Mouse (Mus musculus): ENCODE data around the gene Slit3. TPM values are rescaled to one million over a fixed set of nuclear protein-coding genes. Genes with fewer than 3 reads are reported as not detected.

The Slit3 gene
- polyA plus RNA-seq (2012; rRNA removed) = 6.6 and 7.8 TPM in 2 replicates

DNA sequence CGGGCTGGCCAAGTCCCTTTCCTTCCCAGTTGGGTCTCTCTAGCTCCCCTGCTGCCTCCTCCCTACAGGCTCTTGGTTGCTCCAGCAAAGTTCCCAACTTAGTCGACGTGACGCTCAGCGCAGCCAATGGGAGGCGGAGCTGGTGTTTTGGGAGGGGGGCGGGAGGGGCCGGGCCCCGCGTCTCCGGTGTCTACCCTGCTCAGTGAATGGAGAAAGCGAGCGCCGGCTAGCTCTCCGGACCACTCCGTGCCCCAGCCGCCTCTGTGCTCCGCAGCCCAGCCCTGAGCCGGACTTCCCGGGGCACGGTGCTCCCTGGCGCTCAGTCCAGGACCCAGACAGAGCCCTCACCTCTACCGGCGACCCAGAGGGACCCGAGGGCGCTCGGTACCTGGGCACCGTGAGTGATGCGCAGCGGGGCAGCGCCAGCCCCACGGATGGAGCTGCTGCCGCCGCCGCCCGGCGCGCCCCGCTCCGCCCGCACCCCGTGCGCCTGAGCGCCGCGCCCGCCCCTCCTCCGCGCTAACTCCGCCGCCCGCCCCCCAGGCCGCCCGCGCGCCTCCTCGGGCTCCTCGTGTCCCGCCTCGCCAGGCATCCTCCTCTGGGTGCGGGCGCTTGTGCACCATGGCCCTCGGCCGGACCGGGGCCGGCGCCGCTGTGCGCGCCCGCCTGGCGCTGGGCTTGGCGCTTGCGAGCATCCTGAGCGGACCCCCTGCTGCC, at the start of gene Slit3:
Gene Slit3, plus strand, starts transcription at position 331 of the 717 bp plus-strand sequence.
- Histone ChIP-seq H3K27me3 (ENCODE audit: control insufficient read depth, insufficient read depth, low read length) (peaks cover 10% of the 10 kb centered on the region; the same call in 1 of the 2 replicates), H3K4me1 (ENCODE audit: control insufficient read depth, insufficient read depth, insufficient read length, low read length) (no peaks in the 10 kb centered on the region), H3K4me3 (ENCODE audit: low read depth, low read length) (peak within 1 kb of the TSS; percentile 61), H3K36me3 (ENCODE audit: control insufficient read depth, insufficient read depth, low read length) (no peaks in the 10 kb centered on the region), H3K27ac (ENCODE audit: insufficient read depth, low read depth, low read length) (no peak within 1 kb of the TSS; the same call in 1 of the 2 replicates)
- no peak for TF ChIP-seq POLR2A (IDR thresholded peaks at IDR 0.05; ENCODE audit: low read depth, low read length)
- no peak for TF ChIP-seq CTCF (IDR thresholded peaks at IDR 0.05; ENCODE audit: extremely low read depth, insufficient read length, insufficient replicate concordance, low read depth, low read length)
- WGBS = 3% methylated on average over 70 of the region's 75 CpGs

DNA sequence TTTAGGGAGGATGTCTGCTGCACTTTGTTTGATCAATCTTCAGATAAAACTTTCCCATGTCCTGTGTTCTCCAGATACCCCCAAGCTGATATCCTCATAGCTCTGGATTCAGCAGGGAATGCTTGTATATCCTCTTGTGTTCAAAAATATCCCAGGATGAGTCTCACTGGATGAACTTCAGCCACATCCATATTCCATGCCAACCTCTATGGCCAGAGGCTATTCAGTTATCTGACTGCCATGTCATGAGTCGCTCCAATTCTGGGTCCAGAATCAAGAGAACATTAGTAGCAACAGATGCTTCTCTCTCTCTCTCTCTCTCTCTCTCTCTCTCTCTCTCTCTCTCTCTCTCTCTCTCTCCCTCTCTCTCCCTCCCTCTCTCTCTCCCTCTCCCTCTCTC, 49.6 kb upstream of the Slit3 start:
- Histone ChIP-seq H3K4me1 (ENCODE audit: control insufficient read depth, insufficient read depth, insufficient read length, low read length) (no peaks in the 10 kb centered on the region), H3K27me3 (ENCODE audit: control insufficient read depth, insufficient read depth, low read length) (no peaks in the 10 kb centered on the region), H3K4me3 (ENCODE audit: low read depth, low read length) (no peak overlapping the region), H3K36me3 (ENCODE audit: control insufficient read depth, insufficient read depth, low read length) (no peaks in the 10 kb centered on the region), H3K27ac (ENCODE audit: insufficient read depth, low read depth, low read length) (no peak overlapping the region)
- WGBS = 87% methylated on average over 1 of the region's 1 CpGs
- TF ChIP-seq POLR2A (IDR thresholded peaks at IDR 0.05; ENCODE audit: low read depth, low read length) (no peak), CTCF (IDR thresholded peaks at IDR 0.05; ENCODE audit: extremely low read depth, insufficient read length, insufficient replicate concordance, low read depth, low read length) (no peak)

DNA sequence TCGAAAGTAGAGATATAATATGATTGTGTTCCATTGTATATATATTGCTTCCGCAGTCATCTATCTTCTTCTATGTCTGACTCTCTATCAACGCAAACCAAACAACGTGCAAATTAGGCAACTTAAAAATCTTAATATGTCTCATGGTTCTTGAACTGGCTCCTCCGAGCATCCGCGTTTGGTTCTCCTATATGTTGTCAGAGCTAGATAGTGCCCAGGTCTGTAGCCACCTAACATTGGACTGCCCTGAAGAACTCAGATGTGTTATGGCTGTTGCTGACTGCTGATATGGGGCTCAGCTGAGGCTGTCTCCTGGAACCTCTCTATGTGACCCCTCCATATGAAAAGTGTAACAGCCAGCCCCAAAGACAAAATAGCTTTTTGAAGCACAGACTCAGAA, 45.6 kb upstream of the Slit3 start:
- no peak overlapping the region for H3K27ac ChIP-seq (ENCODE audit: insufficient read depth, low read depth, low read length)
- no peaks in the 10 kb centered on the region for H3K4me1 ChIP-seq (ENCODE audit: control insufficient read depth, insufficient read depth, insufficient read length, low read length)
- TF ChIP-seq CTCF (IDR thresholded peaks at IDR 0.05; ENCODE audit: extremely low read depth, insufficient read length, insufficient replicate concordance, low read depth, low read length) = no peak
- TF ChIP-seq POLR2A (IDR thresholded peaks at IDR 0.05; ENCODE audit: low read depth, low read length) = no peak
- H3K36me3 ChIP-seq (ENCODE audit: control insufficient read depth, insufficient read depth, low read length) = no peaks in the 10 kb centered on the region
- WGBS = 94% methylated on average over 7 of the region's 7 CpGs
- H3K4me3 ChIP-seq (ENCODE audit: low read depth, low read length) = no peak overlapping the region
- H3K27me3 ChIP-seq (ENCODE audit: control insufficient read depth, insufficient read depth, low read length) = no peaks in the 10 kb centered on the region

DNA sequence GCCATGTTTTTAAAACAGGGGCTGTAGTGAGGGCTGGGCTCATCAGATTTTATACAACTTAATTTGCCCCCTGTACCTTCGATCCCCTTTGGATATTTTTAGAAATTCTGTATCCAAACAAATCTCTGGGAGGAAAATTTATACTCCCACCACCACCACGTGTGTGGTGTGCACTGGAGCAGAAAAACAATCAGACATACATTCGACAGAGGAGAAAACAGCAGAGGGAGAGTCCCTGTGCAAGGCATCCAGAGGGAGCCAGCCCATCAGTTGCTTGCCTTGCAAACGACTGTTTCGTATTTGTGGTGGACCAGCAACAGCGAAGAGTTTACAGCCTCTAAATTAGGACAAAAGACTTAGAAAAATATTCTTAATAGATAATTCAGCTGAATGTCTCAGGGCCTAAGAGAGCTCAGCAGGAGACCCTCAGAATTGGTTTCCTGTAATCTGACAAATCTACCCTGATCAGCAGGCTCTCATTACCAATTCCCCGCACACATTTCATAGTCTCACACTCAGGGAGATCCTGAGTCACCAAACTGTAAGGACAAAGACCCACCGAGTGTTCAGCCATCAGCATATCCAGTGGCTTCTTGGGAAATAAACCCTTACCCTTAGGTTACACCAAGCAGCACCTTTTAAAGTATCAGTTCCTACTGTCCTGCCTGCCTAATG, 40.4 kb upstream of the Slit3 start:
- H3K27ac ChIP-seq (ENCODE audit: insufficient read depth, low read depth, low read length) = no peak overlapping the region
- H3K4me1 ChIP-seq (ENCODE audit: control insufficient read depth, insufficient read depth, insufficient read length, low read length) = no peaks in the 10 kb centered on the region
- no peak for TF ChIP-seq CTCF (IDR thresholded peaks at IDR 0.05; ENCODE audit: extremely low read depth, insufficient read length, insufficient replicate concordance, low read depth, low read length)
- no peak overlapping the region for H3K4me3 ChIP-seq (ENCODE audit: low read depth, low read length)
- H3K27me3 ChIP-seq (ENCODE audit: control insufficient read depth, insufficient read depth, low read length) = no peaks in the 10 kb centered on the region
- H3K36me3 ChIP-seq (ENCODE audit: control insufficient read depth, insufficient read depth, low read length) = no peaks in the 10 kb centered on the region
- 71% methylated on average over 8 of the region's 8 CpGs for WGBS

DNA sequence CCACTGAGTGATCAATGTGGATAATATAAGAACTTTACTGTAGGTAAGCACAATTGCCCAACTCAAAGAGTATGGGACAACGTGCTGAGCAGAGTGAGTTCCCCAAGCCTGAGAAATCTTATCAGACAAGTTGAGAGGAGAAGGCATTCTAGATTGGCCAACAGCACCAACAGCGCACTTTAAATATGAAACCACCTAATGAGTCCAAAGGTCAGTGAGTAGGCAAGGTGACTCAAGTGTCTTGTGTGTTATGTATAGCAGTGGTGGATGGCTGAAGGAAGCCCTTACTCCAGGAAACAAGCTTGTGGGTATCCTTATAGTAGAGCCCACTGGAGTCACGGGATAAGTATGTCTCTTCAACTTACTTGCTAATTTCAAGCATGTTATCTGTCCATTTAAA, 38.7 kb upstream of the Slit3 start:
- TF ChIP-seq CTCF (IDR thresholded peaks at IDR 0.05; ENCODE audit: extremely low read depth, insufficient read length, insufficient replicate concordance, low read depth, low read length) (no peak), POLR2A (IDR thresholded peaks at IDR 0.05; ENCODE audit: low read depth, low read length) (no peak)
- H3K27ac ChIP-seq (ENCODE audit: insufficient read depth, low read depth, low read length) = no peak overlapping the region
- no peaks in the 10 kb centered on the region for H3K27me3 ChIP-seq (ENCODE audit: control insufficient read depth, insufficient read depth, low read length)
- no peak overlapping the region for H3K4me3 ChIP-seq (ENCODE audit: low read depth, low read length)
- no peaks in the 10 kb centered on the region for H3K4me1 ChIP-seq (ENCODE audit: control insufficient read depth, insufficient read depth, insufficient read length, low read length)
- 50% methylated on average over 3 of the region's 3 CpGs for WGBS
- no peaks in the 10 kb centered on the region for H3K36me3 ChIP-seq (ENCODE audit: control insufficient read depth, insufficient read depth, low read length)

DNA sequence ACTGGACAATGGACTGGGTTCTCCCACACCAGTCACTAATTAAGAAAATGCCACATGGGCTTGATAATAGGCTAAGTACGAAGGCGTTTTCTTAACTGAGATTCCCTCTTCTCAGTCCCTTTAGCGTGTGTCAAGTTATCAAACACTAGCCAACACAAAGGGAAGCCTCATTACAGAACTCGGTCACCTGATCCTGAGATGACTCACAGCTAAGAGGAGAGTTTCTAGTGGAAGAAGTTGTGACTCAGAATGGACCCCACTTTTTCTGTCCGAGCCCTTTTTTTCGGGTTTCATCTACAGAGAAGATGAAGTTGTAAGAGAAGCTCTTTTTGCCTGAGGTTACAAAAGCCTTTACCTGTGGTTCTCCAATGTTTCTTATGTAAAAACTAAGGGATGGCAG, 38.0 kb upstream of the Slit3 start:
- H3K36me3 ChIP-seq (ENCODE audit: control insufficient read depth, insufficient read depth, low read length) = no peaks in the 10 kb centered on the region
- 59% methylated on average over 6 of the region's 6 CpGs for WGBS
- no peaks in the 10 kb centered on the region for H3K27me3 ChIP-seq (ENCODE audit: control insufficient read depth, insufficient read depth, low read length)
- no peak for TF ChIP-seq CTCF (IDR thresholded peaks at IDR 0.05; ENCODE audit: extremely low read depth, insufficient read length, insufficient replicate concordance, low read depth, low read length)
- TF ChIP-seq POLR2A (IDR thresholded peaks at IDR 0.05; ENCODE audit: low read depth, low read length) = no peak
- H3K4me1 ChIP-seq (ENCODE audit: control insufficient read depth, insufficient read depth, insufficient read length, low read length) = no peaks in the 10 kb centered on the region
- H3K27ac ChIP-seq (ENCODE audit: insufficient read depth, low read depth, low read length) = no peak overlapping the region
- H3K4me3 ChIP-seq (ENCODE audit: low read depth, low read length) = no peak overlapping the region

DNA sequence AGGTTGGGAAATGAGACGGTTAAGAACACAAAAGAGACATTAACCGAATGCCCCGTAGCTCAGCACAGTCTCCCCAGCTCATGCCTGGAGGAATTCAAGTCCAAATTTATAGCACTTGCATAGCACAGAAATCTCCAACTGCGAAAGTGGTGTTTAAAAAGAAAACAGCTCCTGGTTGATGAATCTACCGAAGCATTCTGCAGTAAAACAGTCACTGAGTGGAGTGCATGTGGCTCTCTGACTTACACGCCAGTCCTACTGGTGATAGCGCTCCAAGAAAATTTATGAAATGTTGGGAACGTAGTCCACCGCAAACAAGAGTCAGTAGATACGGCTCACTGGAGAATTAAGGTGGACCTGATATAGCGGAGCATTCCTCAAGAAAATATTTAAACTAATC, 35.7 kb upstream of the Slit3 start:
- Histone ChIP-seq H3K4me3 (ENCODE audit: low read depth, low read length) (no peak overlapping the region), H3K4me1 (ENCODE audit: control insufficient read depth, insufficient read depth, insufficient read length, low read length) (no peaks in the 10 kb centered on the region), H3K36me3 (ENCODE audit: control insufficient read depth, insufficient read depth, low read length) (no peaks in the 10 kb centered on the region), H3K27ac (ENCODE audit: insufficient read depth, low read depth, low read length) (no peak overlapping the region), H3K27me3 (ENCODE audit: control insufficient read depth, insufficient read depth, low read length) (no peaks in the 10 kb centered on the region)
- TF ChIP-seq CTCF (IDR thresholded peaks at IDR 0.05; ENCODE audit: extremely low read depth, insufficient read length, insufficient replicate concordance, low read depth, low read length) = no peak
- no peak for TF ChIP-seq POLR2A (IDR thresholded peaks at IDR 0.05; ENCODE audit: low read depth, low read length)
- 74% methylated on average over 11 of the region's 11 CpGs for WGBS
